Mouse (Mus musculus) CH12.LX (cell line): ENCODE measurements around the gene Apopt1.

Experiments
- CHD2 ChIP-seq: IDR thresholded peaks from 2 replicates; pipeline ENCODE4 v1.6.1; 2011; ENCODE audit warnings: low read length, improper control_type of control experiment
- EP300 ChIP-seq: IDR thresholded peaks from 2 replicates; pipeline ENCODE4 v1.6.1; 2011; ENCODE audit warnings: low read length, improper control_type of control experiment
- POLR2A ChIP-seq: IDR thresholded peaks from 2 replicates; pipeline ENCODE4 v1.6.1; 2011; ENCODE audit warnings: low read depth, mild to moderate bottlenecking, improper control_type of control experiment, low read length
- USF1 ChIP-seq: IDR thresholded peaks from 2 replicates; pipeline ENCODE4 v1.6.1; 2014; ENCODE audit warnings: low read depth, mild to moderate bottlenecking, inconsistent platforms, low read length, improper control_type of control experiment

DNA sequence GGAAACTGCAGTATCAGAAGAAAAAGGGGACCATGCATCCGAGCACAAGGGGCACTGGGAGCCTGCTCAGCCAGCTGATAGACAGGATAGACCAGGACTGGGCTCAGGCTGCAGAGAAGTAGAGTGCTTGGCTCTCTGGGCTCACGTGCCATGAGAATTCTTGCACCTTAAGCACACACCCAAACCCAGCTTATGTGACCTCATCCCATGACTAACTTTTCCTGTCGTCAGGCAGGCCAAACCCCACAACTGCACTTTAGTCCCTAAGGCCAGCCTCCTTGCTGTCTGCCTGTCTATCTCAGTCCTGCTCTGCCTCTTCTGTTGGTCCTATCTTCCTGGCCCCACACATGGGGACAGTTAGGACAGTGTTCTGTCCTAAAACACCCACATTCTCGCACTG lies 15.4 kb upstream of the Apopt1 start:
- TF ChIP-seq USF1: no peak
- TF ChIP-seq EP300: no peak
- no peak for TF ChIP-seq CHD2
- no peak for TF ChIP-seq POLR2A
